Mouse (Mus musculus): ENCODE measurements at regions not wholly inside any gene's neighbourhood (a gene's known extent, or its start where the extent isn't known, plus 50 kb on each side); places are given as distances from the start of the nearest gene placed in this dataset.
A peak's percentile ranks its signal among the peaks of the same experiment; 100 is the strongest.
"Not testable (repeated sequence)": the region's sequence is repeated elsewhere in the genome, so short reads cannot be mapped to it uniquely, and the experiment has no call there.

DNA sequence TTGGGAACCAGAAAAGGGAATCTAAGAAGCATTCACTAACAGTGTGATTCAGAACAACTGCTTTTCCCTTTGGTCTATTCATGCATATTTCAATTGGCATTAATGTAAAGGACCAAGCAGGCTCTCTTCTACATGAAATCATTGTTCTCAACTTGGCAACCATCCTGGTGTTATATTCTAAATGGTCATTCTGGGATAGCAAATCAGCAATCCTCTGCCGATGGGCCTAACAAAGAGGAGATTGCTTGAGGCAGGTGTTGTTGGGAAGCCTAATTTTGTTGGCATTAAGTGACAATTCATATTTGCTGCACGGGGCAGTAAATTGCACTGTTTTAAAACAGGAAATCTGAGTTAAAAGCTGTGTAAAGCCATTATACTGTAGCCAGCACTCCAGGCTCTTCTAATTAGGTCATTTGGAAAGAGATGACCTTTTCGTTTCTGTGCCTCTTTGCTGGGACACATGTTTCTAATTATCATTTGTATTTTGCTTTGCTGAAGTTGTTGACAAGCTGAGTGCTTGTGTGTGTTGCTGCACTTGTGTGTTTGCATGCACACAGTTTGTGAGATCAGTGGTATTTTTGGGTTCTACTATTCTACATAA lies 275.4 kb downstream of the Cetn3 start:
- DNase-seq (ENCODE audit: low spot score in 2 of 2) = no peak

DNA sequence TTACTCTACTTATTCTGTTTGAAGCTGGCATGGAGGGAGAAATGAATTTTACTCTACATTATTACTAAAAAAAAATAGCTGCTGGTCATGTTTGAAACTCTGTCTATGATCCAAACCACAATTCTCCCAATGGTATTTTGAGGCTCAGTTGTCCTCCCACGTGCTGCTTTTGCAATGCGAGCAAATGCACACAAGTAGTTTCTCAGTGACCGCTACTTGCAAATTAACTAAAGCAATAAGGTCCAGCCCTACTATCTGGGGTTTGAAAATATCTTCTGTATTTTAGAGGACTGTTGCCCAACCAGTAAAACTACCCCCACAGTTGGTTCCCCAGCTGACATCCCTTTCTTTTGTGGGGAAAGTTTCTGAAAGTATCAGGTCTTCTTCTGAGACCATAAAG lies 276.0 kb downstream of the Cetn3 start:
- DNase-seq (ENCODE audit: low spot score in 2 of 2) = no peak

GRCm38 (mm10) chr13:82059498-82059897 lies 276.6 kb downstream of the Cetn3 start:
- DNase-seq (ENCODE audit: low spot score in 2 of 2) = peak in 1 of 2 experiments; percentile 15

DNA sequence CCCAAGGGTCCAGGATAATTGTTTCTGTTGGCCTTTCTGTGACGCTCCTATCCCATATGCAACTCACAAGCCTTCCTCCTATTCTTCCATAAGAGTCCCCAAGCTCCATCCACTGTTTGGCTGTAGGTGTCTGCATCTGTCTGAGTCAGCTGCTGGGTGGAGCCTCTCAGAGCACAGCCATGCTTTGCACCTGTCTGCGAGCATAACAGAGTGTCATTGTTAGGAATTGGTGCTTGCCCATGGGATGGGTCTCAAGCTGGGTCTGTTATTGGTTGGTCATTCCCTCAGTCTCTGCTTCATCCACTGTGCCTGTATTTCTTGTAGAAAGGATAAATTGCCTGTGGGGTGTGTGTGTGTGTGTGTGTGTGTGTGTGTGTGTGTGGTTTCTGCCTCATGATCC lies 281.0 kb downstream of the Cetn3 start:
- not testable (repeated sequence) for DNase-seq (ENCODE audit: low spot score in 2 of 2)

DNA sequence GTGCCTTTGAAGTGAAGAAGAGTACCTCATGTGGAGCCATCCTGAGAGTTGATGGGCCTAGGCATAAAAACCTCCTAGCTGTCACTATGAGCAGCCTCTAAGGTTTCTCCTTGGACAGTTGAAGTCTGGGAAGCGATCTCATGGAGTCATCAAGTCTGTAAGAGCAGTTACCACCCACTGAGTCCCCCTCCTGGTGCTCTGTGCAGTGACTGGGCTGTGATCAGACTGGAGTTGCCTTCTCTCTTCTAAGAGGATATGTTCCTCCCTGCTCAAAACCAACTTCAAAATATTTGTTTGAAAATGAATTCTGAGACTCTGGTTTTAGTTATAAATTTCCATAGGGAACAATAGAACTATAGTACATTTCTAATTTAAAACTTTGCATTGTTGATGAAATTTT lies 283.3 kb downstream of the Cetn3 start:
- no peak for DNase-seq (ENCODE audit: low spot score in 2 of 2)

GRCm38 (mm10) chr13:82066674-82067270 lies 283.9 kb downstream of the Cetn3 start:
- DNase-seq (ENCODE audit: low spot score in 2 of 2) = no peak

DNA sequence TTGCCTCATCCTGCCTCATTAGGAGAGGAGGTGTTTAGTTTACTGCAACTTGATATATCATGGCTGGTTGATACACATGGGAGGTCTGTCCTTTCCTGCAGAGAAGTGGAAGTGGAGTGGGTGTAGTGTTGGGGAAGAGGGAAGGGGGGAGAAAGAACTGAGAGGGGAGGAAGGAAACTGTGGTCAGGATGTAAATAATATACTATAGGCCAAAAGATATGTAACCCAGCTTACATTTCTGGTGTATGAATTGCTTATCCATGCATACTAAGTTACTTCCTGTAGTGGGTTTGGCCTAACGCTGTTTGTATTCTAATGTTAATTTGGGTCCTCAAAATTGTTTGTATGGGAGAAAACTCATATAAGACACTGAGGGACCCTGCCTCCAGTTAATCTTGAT lies 289.6 kb downstream of the Cetn3 start:
- no peak for DNase-seq (ENCODE audit: low spot score in 2 of 2)

DNA sequence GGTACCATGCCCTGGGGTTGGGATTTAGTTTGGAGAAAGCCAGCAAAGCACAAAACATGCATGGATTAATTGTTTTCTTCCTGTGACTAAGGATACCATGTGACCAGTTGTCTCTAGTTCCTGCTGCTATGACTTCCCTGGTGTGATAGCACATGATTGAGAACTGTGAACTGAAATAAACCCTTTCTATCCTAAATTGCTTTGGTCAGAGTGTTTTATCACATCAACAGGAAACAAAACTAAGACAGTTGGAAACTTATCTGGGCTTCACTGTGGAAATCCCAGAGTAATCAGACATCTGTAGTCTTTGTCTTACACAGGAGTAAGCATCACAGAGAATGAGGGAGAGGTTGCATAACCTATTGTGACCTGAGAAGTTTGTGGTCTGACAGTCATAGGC lies 290.5 kb downstream of the Cetn3 start:
- no peak for DNase-seq (ENCODE audit: low spot score in 2 of 2)

GRCm38 (mm10) chr13:82081375-82081774 lies 298.5 kb downstream of the Cetn3 start:
- DNase-seq (ENCODE audit: low spot score in 2 of 2) = no peak

- DNase-seq (ENCODE audit: low spot score in 2 of 2) = no peak
Measured at GRCm38 (mm10) chr13:82087635-82088034, 304.8 kb downstream of the Cetn3 start.

GRCm38 (mm10) chr13:82092186-82092585 lies 309.3 kb downstream of the Cetn3 start:
- DNase-seq (ENCODE audit: low spot score in 2 of 2) = no peak

- DNase-seq (ENCODE audit: low spot score in 2 of 2) = no peak
Measured at GRCm38 (mm10) chr13:82106032-82106431, 323.2 kb downstream of the Cetn3 start.

DNA sequence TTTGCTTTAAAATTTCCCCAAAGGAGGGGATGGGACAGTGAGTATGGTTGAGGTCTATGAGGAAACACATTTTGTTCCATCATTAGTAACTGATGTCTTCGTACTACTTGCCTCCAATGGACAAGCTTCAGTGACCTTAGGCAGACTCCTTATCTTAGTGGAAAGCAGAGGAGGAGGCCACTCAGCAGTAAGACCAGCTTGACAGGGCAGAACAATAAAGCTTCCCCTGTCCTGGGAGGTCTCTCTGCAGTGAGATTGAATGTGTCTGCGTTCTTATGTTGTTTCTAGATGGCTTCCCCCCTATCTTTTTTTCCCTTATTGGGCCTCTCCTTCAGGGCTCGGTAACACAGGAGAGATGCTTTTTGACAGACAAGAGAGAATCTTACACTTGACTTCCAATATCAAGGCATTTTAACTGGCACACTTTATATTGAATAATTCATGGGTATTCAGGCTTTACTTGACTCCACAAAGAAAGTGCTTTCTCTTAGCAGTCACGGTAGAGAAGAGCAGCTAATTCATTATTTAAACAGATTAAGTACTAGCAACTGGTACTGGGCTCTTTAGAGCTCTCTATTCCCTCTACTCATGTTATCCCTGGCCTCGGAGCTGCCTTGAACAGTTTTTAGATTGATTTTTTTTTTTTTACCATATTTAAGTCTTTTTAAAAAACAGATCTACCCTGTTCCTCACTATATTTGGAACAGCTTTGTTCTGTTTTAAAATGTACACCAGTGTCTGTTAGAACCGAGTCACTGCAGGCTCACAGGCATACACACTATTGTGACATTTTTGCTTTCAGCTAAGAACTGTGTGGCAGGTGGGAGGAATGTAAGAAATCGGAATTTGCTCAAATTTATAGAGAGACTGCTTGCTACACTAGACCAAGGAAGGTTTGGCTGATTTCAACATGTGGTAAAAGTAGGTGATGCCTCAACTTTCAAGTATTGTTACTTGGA lies 347.2 kb downstream of the Cetn3 start:
- no peak for DNase-seq (ENCODE audit: low spot score in 2 of 2)

All from frontal cortex, postnatal 14 days (tissue).